Mouse (Mus musculus) megakaryocyte, embryonic 14.5 days (primary cell): Measurements from ENCODE around the gene Casq2.

Source experiments
- FLI1 ChIP-seq: IDR thresholded peaks from 2 replicates; pipeline ENCODE4 v1.6.1; 2012; ENCODE audit warnings: low read length, inconsistent platforms, mixed read lengths
- GATA1 ChIP-seq: IDR thresholded peaks from 3 replicates; pipeline ENCODE4 v1.6.1; 2012; ENCODE audit warnings: mixed read lengths, low read length, inconsistent platforms, borderline replicate concordance

- TF ChIP-seq GATA1 = no peak
- no peak for TF ChIP-seq FLI1
These were observed 13.0 kb downstream of the Casq2 start for GRCm38 (mm10) chr3:102099242-102099641.
